Comparison of ENCODE assay signal across 8 mouse cellular contexts in genomic region chrX:23565581-23565980, GRCm38 (mm10).
DNase-seq lines count a peak whose midpoint lies in the region; ATAC-seq lines count a peak whose summit lies in the region.

No protein-coding gene starts in this region.

- no peak overlapping the region for H3K4me3 ChIP-seq in forebrain, embryonic 14.5 days (ENCODE audit: low read depth, low read length)
- H3K4me3 ChIP-seq in forebrain, embryonic 12.5 days (replicated peaks), result no peak overlapping the region
- H3K4me3 ChIP-seq in embryonic facial prominence, embryonic 14.5 days (ENCODE audit: low read depth, low read length), result no peak overlapping the region

- 9% methylated on average over 3 of the region's 3 CpGs for WGBS in forebrain, embryonic 14.5 days
- 17% methylated on average over 3 of the region's 3 CpGs for WGBS in forebrain, embryonic 12.5 days
- 22% methylated on average over 3 of the region's 3 CpGs for WGBS in embryonic facial prominence, embryonic 14.5 days

- H3K4me1 ChIP-seq in forebrain, embryonic 14.5 days (ENCODE audit: control insufficient read depth, insufficient read depth, low read length), result no peaks in the 10 kb centered on the region
- H3K4me1 ChIP-seq in forebrain, embryonic 12.5 days, result no peaks in the 10 kb centered on the region
- no peaks in the 10 kb centered on the region for H3K4me1 ChIP-seq in embryonic facial prominence, embryonic 14.5 days (ENCODE audit: control insufficient read depth, insufficient read depth, low read length)

- DNase-seq in forebrain, embryonic 14.5 days (ENCODE audit: low spot score), result peak; percentile 56
- DNase-seq in left cerebral cortex, postnatal 14 days (ENCODE audit: low spot score in 2 of 2), result peak; percentile 34 to 44
- DNase-seq in left cerebral cortex, adult 8-10 months (ENCODE audit: low spot score in 2 of 2), result no peak
- peak; percentile 14 for DNase-seq in ES-CJ7 (ENCODE audit: low read depth, low spot score)
- DNase-seq in embryonic facial prominence, embryonic 14.5 days (ENCODE audit: low spot score), result peak; percentile 24
- peak; percentile 52 for DNase-seq in splenic B cell, adult 2 months (ENCODE audit: low read depth, low spot score)
- DNase-seq in neural tube, embryonic 10.5 days (ENCODE audit: extremely low spot score, low spot score), result no peak

- no peak overlapping the region for H3K4me2 ChIP-seq in forebrain, embryonic 14.5 days (ENCODE audit: low read length)
- H3K4me2 ChIP-seq in forebrain, embryonic 12.5 days, result no peak overlapping the region
- H3K4me2 ChIP-seq in embryonic facial prominence, embryonic 14.5 days (ENCODE audit: low read depth, low read length), result no peak overlapping the region

- no peak for ATAC-seq in forebrain, embryonic 14.5 days
- ATAC-seq in forebrain, embryonic 12.5 days (ENCODE audit: low FRiP score), result no peak
- ATAC-seq in embryonic facial prominence, embryonic 14.5 days (ENCODE audit: low read depth), result no peak

- no peaks in the 10 kb centered on the region for H3K27me3 ChIP-seq in forebrain, embryonic 14.5 days (replicated peaks; ENCODE audit: control insufficient read depth, insufficient read depth, low read length)
- no peaks in the 10 kb centered on the region for H3K27me3 ChIP-seq in forebrain, embryonic 12.5 days
- no peaks in the 10 kb centered on the region for H3K27me3 ChIP-seq in embryonic facial prominence, embryonic 14.5 days (replicated peaks; ENCODE audit: control insufficient read depth, insufficient read depth, low read length)
- H3K27me3 ChIP-seq in splenic B cell, adult 2 months (ENCODE audit: control insufficient read depth, insufficient read depth, low read length, poor library complexity, severe bottlenecking), result no peaks in the 10 kb centered on the region

- H3K9ac ChIP-seq in forebrain, embryonic 14.5 days (ENCODE audit: low read length), result no peak overlapping the region
- H3K9ac ChIP-seq in forebrain, embryonic 12.5 days, result no peak overlapping the region
- H3K9ac ChIP-seq in embryonic facial prominence, embryonic 14.5 days (ENCODE audit: low read depth, low read length), result no peak overlapping the region

- intact Hi-C loops in left cerebral cortex, postnatal 14 days (cut with DNase I), result no loop called here

- H3K9me3 ChIP-seq in forebrain, embryonic 14.5 days (replicated peaks; ENCODE audit: control insufficient read depth, low read length), result no peaks in the 10 kb centered on the region
- no peaks in the 10 kb centered on the region for H3K9me3 ChIP-seq in forebrain, embryonic 12.5 days
- H3K9me3 ChIP-seq in embryonic facial prominence, embryonic 14.5 days (ENCODE audit: control insufficient read depth, low read length), result no peaks in the 10 kb centered on the region

- H3K36me3 ChIP-seq in forebrain, embryonic 14.5 days (ENCODE audit: control insufficient read depth, insufficient read depth, low read length), result no peaks in the 10 kb centered on the region
- H3K36me3 ChIP-seq in forebrain, embryonic 12.5 days (replicated peaks), result no peaks in the 10 kb centered on the region
- H3K36me3 ChIP-seq in embryonic facial prominence, embryonic 14.5 days (ENCODE audit: control insufficient read depth, insufficient read depth, low read length), result no peaks in the 10 kb centered on the region
- H3K36me3 ChIP-seq in splenic B cell, adult 2 months (ENCODE audit: control insufficient read depth, insufficient read depth, low read length, poor library complexity, severe bottlenecking), result no peaks in the 10 kb centered on the region

- no peak overlapping the region for H3K27ac ChIP-seq in forebrain, embryonic 14.5 days (ENCODE audit: low read depth, low read length)
- no peak overlapping the region for H3K27ac ChIP-seq in forebrain, embryonic 12.5 days
- no peak overlapping the region for H3K27ac ChIP-seq in embryonic facial prominence, embryonic 14.5 days (replicated peaks; ENCODE audit: low read depth, low read length)

Comparison
In these comparisons a context has a peak if more than half of its experiments do, and no peak if none do; other contexts are left out.
1. DNase-seq: peak in forebrain, embryonic 14.5 days (single experiment), left cerebral cortex, postnatal 14 days (2 of 2), ES-CJ7 (single experiment), embryonic facial prominence, embryonic 14.5 days (single experiment) and splenic B cell, adult 2 months (single experiment); none in left cerebral cortex, adult 8-10 months (0 of 2) and neural tube, embryonic 10.5 days (single experiment).